Mouse (Mus musculus): ENCODE results near the gene Slc16a14.

Gene Slc16a14

DNA sequence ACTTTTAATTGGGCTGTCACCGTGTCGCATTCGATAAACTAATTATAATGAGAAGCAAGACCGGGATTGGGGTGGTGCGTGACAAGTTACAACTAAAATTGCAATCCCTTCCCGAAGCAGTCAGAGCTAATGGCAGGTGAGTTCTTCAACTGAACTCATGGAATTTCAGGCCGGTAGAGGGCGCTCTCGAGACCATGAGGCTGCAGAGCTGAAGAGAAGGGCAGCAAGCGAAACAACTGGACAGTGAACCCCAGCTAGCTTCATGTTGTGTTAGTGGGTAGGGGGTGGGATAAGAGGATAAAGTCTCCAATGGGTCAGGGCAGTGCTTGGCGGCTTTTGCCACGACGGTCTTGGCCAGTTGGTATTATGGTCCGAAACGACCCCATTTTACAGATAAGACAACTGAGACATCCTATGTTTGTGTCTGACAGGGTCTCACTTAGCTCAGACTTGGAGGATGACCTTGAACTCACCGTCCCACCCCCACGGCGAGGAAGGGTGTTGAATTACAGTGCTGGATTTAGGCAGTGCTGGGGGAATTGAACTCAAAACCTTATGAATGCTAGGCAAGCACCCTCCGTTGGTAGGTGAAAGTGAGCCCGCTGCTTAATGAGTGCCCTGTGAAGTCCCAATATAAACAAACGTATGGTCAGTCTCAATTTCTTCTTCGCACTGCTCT is 1.3 kb downstream of the Slc16a14 start:
- Histone ChIP-seq H3K36me3 (ENCODE audit: control insufficient read depth, insufficient read depth, low read length, poor library complexity, severe bottlenecking) (no peaks in the 10 kb centered on the region), H3K27me3 (ENCODE audit: control insufficient read depth, insufficient read depth, low read length, poor library complexity, severe bottlenecking) (no peaks in the 10 kb centered on the region; the same call in 1 of the 2 replicates)
- peak; percentile 35 for DNase-seq (ENCODE audit: low read depth, low spot score)

DNA sequence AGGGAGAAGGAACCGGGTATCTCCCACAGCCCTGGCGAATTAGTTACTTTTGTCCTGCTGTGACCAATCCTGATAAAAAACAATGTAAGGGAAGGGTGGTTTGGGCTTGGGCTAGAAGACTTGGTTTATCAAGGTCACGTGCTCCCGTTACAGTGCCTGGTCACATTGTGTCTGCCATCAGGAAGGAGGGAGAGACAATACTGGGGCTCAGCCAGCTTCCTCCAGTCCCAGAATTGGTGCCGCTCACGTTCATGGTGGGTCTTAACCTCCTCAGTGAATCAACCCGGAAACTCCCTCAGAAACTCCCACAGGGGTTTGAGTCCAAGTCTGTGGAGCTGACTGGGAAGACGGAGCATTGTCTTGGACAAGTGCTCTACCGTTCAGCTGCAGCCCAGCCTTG is 9.3 kb downstream of the Slc16a14 start:
- Histone ChIP-seq H3K36me3 (ENCODE audit: control insufficient read depth, insufficient read depth, low read length, poor library complexity, severe bottlenecking) (no peaks in the 10 kb centered on the region), H3K27me3 (ENCODE audit: control insufficient read depth, insufficient read depth, low read length, poor library complexity, severe bottlenecking) (no peaks in the 10 kb centered on the region)
- DNase-seq (ENCODE audit: low read depth, low spot score), result no peak

DNA sequence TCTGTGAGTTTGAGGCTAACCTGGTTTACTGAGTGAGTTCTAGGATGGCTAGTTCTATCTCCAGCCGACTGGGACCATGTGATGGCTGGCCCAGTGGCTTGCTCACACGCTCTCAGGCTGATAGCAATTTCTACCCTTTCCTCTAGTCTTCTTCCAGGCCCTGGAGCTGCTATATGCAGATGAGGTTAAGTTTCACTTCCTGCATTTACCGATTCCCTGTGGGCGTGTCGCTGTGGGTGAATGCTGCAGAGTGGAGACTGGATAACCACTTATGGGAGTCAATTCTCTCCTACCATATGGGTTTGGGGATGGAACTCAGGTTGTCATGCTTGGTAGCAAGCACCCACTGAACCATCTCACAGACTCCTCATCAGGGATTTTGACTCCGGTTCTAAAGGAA is 10.8 kb downstream of the Slc16a14 start:
- no peaks in the 10 kb centered on the region for H3K27me3 ChIP-seq (ENCODE audit: control insufficient read depth, insufficient read depth, low read length, poor library complexity, severe bottlenecking)
- no peaks in the 10 kb centered on the region for H3K36me3 ChIP-seq (ENCODE audit: control insufficient read depth, insufficient read depth, low read length, poor library complexity, severe bottlenecking)
- no peak for DNase-seq (ENCODE audit: low read depth, low spot score)

DNA sequence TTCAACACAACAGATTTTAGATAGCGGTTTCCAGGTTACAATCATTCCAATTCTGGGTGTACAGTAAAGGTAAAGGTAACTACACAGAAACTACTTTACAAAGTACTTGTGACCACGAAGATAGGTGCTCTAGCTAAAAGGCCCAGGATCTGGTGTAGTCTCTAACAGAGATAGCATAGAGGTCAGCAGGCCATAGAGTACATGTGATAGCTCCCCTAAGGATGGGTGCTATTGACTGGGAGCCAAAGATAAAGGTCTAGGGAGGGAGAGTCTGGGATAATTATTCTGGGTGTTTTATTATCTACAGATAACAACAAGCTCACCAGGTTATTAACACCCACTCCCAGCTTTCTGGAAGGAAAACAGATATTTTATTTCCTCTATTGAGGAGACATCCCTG is 11.5 kb downstream of the Slc16a14 start:
- no peaks in the 10 kb centered on the region for H3K36me3 ChIP-seq (ENCODE audit: control insufficient read depth, insufficient read depth, low read length, poor library complexity, severe bottlenecking)
- DNase-seq (ENCODE audit: low read depth, low spot score), result no peak
- H3K27me3 ChIP-seq (ENCODE audit: control insufficient read depth, insufficient read depth, low read length, poor library complexity, severe bottlenecking), result no peaks in the 10 kb centered on the region

DNA sequence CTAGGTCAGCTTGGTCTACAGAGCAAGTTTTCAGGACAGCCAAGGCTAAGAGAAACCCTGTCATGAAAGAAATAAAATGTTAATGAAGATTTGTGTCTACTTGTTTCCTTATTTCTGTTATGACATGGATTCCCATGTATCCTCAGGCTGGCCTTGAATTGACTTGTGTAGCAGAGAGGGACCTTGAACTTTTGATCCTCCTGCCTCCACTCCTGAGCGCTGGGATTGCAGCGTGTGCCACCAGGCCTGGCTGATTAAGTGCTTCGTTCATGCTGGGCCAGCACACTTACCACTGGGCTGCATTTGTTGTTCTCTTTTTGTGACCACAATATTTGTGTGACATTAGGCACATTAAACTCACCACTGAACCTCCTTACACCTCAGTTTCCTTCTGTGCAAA is 16.1 kb downstream of the Slc16a14 start:
- no peak for DNase-seq (ENCODE audit: low read depth, low spot score)
- no peaks in the 10 kb centered on the region for H3K36me3 ChIP-seq (ENCODE audit: control insufficient read depth, insufficient read depth, low read length, poor library complexity, severe bottlenecking)
- H3K27me3 ChIP-seq (ENCODE audit: control insufficient read depth, insufficient read depth, low read length, poor library complexity, severe bottlenecking), result no peaks in the 10 kb centered on the region

DNA sequence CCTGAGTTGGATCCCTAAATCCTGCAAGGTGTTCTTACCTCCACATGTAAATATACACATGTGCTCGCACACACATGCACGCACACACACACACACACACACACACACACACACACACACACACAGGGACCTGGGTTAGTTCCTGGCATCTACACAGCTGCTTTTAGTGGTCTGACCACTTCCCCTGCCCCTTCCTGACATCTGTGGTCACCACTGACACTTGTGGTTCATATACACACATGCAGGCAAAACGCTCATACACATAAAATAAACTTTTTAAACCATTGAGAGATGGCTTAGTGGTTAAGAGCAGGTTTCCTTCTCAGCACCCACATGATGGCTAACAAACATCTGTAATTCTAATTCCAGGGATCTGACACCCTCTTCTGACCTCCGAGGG is 19.9 kb downstream of the Slc16a14 start:
- Histone ChIP-seq H3K27me3 (ENCODE audit: control insufficient read depth, insufficient read depth, low read length, poor library complexity, severe bottlenecking) (no peaks in the 10 kb centered on the region), H3K36me3 (ENCODE audit: control insufficient read depth, insufficient read depth, low read length, poor library complexity, severe bottlenecking) (no peaks in the 10 kb centered on the region)
- no peak for DNase-seq (ENCODE audit: low read depth, low spot score)

DNA sequence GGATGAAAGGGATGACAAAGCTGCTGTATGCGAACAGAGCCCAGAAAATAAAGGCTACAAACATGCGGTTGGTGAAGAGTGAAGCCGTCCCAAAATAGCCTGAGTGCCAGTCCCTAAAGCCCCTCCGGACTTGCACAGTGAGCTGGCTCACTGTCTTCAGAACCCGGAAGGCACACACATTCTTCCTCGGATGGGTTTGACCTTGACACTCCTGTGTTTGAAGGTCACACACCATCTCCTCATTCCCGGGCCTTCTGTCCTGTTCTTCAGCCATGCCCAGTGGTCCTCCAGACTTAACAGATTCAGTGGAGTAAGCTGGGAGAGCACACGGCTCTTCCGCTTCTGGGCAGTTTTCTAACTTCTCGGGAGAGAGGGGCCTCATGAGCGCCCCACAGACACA is 22.4 kb downstream of the Slc16a14 start:
- no peak for DNase-seq (ENCODE audit: low read depth, low spot score)
- Histone ChIP-seq H3K36me3 (ENCODE audit: control insufficient read depth, insufficient read depth, low read length, poor library complexity, severe bottlenecking) (no peaks in the 10 kb centered on the region), H3K27me3 (ENCODE audit: control insufficient read depth, insufficient read depth, low read length, poor library complexity, severe bottlenecking) (no peaks in the 10 kb centered on the region)

DNA sequence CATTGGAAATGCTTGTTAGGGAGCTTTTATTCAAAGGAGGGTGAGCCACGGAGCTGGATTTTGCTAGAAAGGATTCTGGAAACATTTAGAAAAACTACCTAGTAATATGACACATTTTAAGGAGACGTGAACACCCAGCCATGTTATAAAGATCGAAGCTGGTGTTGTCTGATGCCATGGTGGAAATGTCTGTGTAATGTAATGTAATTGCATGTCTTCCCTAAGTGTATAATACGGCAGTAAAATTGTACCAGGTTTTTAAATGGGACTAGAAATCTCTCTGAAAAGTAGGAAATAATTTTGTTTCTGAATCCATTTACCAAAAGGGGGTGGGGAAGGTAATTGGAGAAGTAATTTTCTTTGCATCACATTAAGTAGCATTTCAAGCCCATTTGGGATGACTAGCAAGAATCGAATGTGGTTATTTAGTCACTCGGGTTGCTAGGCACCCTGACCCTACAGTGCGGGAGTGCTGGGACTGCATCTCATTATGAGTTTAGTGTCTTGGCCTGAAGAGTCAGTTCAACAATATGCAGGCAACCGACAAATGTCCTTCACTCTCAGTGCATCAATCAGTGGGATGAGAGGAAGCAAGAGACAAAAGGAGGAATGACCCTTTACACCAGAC is 24.6 kb downstream of the Slc16a14 start:
- Histone ChIP-seq H3K27me3 (ENCODE audit: control insufficient read depth, insufficient read depth, low read length, poor library complexity, severe bottlenecking) (no peaks in the 10 kb centered on the region), H3K36me3 (ENCODE audit: control insufficient read depth, insufficient read depth, low read length, poor library complexity, severe bottlenecking) (no peaks in the 10 kb centered on the region)
- no peak for DNase-seq (ENCODE audit: low read depth, low spot score)

DNA sequence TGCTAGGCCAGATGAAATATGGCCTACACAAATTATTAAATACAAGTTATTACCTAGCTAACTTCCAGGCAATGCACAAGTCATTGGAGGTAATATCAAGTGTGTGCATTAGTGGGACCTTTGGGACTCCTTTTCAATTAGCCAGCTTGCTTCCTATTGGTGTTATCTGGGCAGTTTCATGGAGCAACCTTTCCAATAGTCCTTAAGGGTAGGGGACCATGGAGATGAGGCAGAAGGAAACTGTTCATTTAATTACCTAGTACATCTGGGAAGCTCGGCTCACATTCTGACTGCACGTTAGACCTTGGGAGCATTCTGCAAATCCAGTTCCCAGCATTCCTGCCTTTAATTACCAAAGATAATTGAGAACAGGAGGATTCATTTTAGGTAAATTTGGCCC is 30.5 kb downstream of the Slc16a14 start:
- DNase-seq (ENCODE audit: low read depth, low spot score), result no peak
- Histone ChIP-seq H3K27me3 (ENCODE audit: control insufficient read depth, insufficient read depth, low read length, poor library complexity, severe bottlenecking) (no peaks in the 10 kb centered on the region), H3K36me3 (ENCODE audit: control insufficient read depth, insufficient read depth, low read length, poor library complexity, severe bottlenecking) (no peaks in the 10 kb centered on the region)

DNA sequence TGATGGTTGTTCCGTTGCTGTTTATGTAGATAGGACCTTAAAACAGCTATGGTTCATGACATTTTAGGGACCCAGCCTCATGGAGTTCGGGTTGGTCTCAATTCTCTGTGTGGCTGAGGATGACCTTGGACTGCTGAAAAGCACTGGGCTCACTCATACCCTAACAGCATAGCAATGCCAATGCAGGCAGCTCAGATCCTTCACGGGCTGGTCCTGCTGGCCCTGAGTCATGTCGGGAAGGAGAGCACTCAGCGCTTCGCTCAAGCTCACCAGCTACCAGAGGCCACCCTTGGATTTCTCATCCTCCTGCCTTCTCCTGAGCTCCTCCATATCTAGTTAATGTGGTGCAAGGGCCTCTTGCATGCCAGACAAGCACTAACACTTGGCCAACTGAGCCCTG is 35.8 kb downstream of the Slc16a14 start:
- DNase-seq (ENCODE audit: low read depth, low spot score), result no peak
- Histone ChIP-seq H3K27me3 (ENCODE audit: control insufficient read depth, insufficient read depth, low read length, poor library complexity, severe bottlenecking) (no peaks in the 10 kb centered on the region), H3K36me3 (ENCODE audit: control insufficient read depth, insufficient read depth, low read length, poor library complexity, severe bottlenecking) (no peaks in the 10 kb centered on the region)

DNA sequence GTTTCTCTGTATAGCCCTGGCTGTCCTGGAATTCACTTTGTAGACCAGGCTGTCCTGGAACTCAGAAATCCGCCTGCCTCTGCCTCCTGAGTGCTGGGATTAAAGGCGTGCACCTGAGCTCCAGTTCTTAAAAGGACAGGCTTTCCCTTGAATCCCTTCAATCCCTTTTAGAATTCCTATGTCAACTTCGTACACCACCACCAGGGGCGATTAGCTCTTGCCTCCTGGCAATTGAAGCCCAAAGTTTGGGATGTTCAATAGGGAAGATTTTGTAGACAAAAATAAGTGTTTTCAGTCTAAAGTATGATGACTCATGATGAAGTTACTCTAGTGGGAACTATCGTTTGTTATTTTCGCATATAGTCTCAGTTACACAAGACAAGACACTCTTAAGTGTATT is 37.6 kb downstream of the Slc16a14 start:
- Histone ChIP-seq H3K36me3 (ENCODE audit: control insufficient read depth, insufficient read depth, low read length, poor library complexity, severe bottlenecking) (no peaks in the 10 kb centered on the region), H3K27me3 (ENCODE audit: control insufficient read depth, insufficient read depth, low read length, poor library complexity, severe bottlenecking) (no peaks in the 10 kb centered on the region)
- no peak for DNase-seq (ENCODE audit: low read depth, low spot score)

DNA sequence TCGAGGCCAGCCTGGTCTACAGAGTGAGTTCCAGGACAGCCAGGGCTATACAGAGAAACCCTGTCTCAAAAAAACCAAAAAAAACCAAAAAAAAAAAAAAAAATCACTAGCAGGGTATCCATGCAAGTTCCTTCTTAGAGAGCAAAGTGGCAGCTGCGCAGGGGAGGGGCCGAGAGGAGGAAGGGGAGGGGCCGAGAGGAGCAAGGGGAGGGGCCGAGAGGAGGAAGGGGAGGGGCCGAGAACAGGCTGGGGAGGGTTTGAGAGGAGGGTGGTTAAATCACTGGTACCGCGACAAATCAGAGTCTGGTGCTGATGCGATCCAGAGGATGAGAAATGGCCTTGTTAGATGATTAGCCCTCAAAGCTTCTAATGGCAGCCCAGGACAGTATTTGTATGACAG is 43.2 kb downstream of the Slc16a14 start:
- Histone ChIP-seq H3K27me3 (ENCODE audit: control insufficient read depth, insufficient read depth, low read length, poor library complexity, severe bottlenecking) (no peaks in the 10 kb centered on the region), H3K36me3 (ENCODE audit: control insufficient read depth, insufficient read depth, low read length, poor library complexity, severe bottlenecking) (no peaks in the 10 kb centered on the region)
- no peak for DNase-seq (ENCODE audit: low read depth, low spot score)

DNA sequence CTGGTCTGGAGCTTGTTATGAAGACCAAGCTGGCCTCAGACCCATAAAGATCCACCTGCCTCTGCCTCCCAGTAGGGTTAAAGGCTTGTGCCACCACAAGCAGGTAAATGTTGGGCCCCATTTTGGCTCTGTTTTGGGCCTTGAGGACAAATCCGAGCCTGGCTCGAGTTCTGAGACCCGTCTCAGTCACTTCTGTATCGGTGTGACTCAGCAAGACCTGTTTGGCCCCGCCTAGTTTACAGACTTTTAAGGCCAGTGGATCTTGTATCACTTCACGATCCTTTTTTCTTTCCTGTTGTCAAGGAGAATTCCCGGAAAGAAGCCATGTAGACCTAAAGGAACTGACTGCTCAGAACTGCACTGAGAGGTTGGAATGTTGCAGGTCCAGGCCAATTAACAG is 44.4 kb downstream of the Slc16a14 start:
- H3K36me3 ChIP-seq (ENCODE audit: control insufficient read depth, insufficient read depth, low read length, poor library complexity, severe bottlenecking), result no peaks in the 10 kb centered on the region
- no peak for DNase-seq (ENCODE audit: low read depth, low spot score)
- no peaks in the 10 kb centered on the region for H3K27me3 ChIP-seq (ENCODE audit: control insufficient read depth, insufficient read depth, low read length, poor library complexity, severe bottlenecking)

DNA sequence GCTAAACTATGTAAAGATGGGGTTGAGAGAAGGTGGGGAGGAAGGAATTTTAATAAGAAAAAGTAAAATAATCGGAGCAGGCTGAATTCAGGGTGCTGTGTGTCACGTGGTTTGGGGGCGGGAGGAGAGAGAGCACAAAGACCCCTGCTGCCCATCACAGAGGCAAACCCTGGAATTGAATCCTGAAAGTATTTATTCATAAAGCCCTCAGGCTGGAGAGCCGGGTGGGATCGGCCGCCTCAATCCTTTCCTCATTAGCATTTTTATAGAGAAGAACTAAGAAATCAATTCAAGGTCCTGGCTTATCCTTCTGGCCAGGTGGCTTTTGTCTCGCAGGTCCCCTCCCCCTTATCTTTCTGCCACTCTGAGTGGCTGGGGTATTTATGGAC is 44.9 kb downstream of the Slc16a14 start:
- H3K27me3 ChIP-seq (ENCODE audit: control insufficient read depth, insufficient read depth, low read length, poor library complexity, severe bottlenecking), result no peaks in the 10 kb centered on the region
- no peaks in the 10 kb centered on the region for H3K36me3 ChIP-seq (ENCODE audit: control insufficient read depth, insufficient read depth, low read length, poor library complexity, severe bottlenecking)
- no peak for DNase-seq (ENCODE audit: low read depth, low spot score)

DNA sequence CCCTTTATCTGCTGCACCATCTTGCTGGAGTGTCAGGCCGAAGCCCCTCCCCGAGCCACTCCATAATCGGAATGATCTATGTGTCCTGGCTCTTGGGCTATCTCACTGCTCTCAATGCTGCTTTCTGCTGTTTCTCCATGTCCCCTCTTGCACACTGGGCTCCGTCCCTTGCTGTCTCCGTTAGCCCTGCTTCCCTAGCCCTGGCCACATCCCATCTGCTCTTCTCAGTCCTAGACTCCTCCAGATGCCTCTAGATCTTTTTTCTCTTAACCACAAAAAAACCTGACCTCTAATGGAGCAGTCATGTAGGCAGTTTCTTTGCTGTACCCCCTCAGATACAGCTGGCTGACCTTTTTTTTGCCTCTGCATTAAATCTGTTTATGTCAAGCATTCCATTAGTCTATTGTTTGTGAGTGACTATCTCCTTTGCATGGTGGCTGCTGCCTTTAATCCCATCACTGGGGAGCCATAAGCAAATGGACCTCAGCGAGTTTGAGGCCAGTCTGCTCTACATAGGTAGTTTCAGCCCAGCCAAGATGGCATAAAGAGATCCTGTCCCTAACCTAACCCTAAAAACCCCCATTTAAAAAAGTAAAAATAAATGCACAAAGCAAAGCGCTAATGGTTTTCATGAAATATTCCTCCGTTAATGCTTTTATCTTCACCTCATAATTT is 45.5 kb downstream of the Slc16a14 start:
- no peaks in the 10 kb centered on the region for H3K27me3 ChIP-seq (ENCODE audit: control insufficient read depth, insufficient read depth, low read length, poor library complexity, severe bottlenecking)
- no peaks in the 10 kb centered on the region for H3K36me3 ChIP-seq (ENCODE audit: control insufficient read depth, insufficient read depth, low read length, poor library complexity, severe bottlenecking)
- no peak for DNase-seq (ENCODE audit: low read depth, low spot score)
